Mouse (Mus musculus) MEL (cell line): ENCODE data around the gene Rab11fip3. TPM values are rescaled to one million over a fixed set of nuclear protein-coding genes. Genes with fewer than 3 reads are reported as not detected.

Experiments used
- DNase-seq: peaks from one replicate; pipeline ENCODE4 v3.0.0; 2011; ENCODE audit warnings: low read depth, low spot score
- H3K27ac ChIP-seq: 2 replicates; pipeline ENCODE4 v1.5.1; 2012; ENCODE audit warnings: low read depth, mild to moderate bottlenecking, control low read depth, low read length, moderate library complexity; ENCODE audit not compliant: control insufficient read depth
- H3K27me3 ChIP-seq, 2 experiments: fragments of 150-350 bp in 1 of 2; sonication (generic) in 1 of 2; 2 replicates each; pipeline ENCODE4 v1.6.1; 2012; ENCODE audit warnings: low read length in 2 of 2, mild to moderate bottlenecking in 2 of 2, improper control_type of control experiment in 1 of 2, moderate library complexity in 1 of 2; ENCODE audit not compliant: insufficient read depth in 2 of 2, control insufficient read depth in 1 of 2
- H3K36me3 ChIP-seq, 2 experiments: 2 replicates each; pipeline ENCODE4 v1.6.1; 2012 to 2014; ENCODE audit warnings: low read length in 2 of 2, improper control_type of control experiment in 1 of 2, inconsistent platforms in 1 of 2, mild to moderate bottlenecking in 1 of 2; ENCODE audit not compliant: insufficient read depth in 2 of 2, control insufficient read depth in 1 of 2
- H3K4me1 ChIP-seq, 2 experiments: fragments of 150-350 bp in 1 of 2; sonication (generic) in 1 of 2; 2 replicates each; pipeline ENCODE4 v1.6.1; 2012; ENCODE audit warnings: low read length in 2 of 2, improper control_type of control experiment in 1 of 2, mild to moderate bottlenecking in 1 of 2; ENCODE audit not compliant: insufficient read depth in 2 of 2, control insufficient read depth in 1 of 2
- H3K4me3 ChIP-seq, 2 experiments: fragments of 150-350 bp in 1 of 2; sonication (generic) in 1 of 2; 2 replicates each; pipeline ENCODE4 v1.5.1; 2012; ENCODE audit warnings: low read depth in 2 of 2, low read length in 2 of 2, mild to moderate bottlenecking in 2 of 2, moderate library complexity in 2 of 2, control low read depth in 1 of 2, improper control_type of control experiment in 1 of 2; ENCODE audit not compliant: control insufficient read depth in 1 of 2, insufficient read depth in 1 of 2
- H3K79me2 ChIP-seq: 2 replicates; pipeline ENCODE4 v1.6.1; 2012; ENCODE audit warnings: mild to moderate bottlenecking, low read length, moderate library complexity; ENCODE audit not compliant: control insufficient read depth, poor library complexity, insufficient read depth
- H3K9ac ChIP-seq: 2 replicates; pipeline ENCODE4 v1.6.1; 2012; ENCODE audit warnings: low read depth, mild to moderate bottlenecking, control low read depth, low read length, moderate library complexity; ENCODE audit not compliant: control insufficient read depth, poor library complexity, severe bottlenecking
- H3K9me3 ChIP-seq: fragments of 150-350 bp; sonication (generic); replicated peaks from 2 replicates; pipeline ENCODE4 v1.6.1; 2012; ENCODE audit warnings: mild to moderate bottlenecking, low read length, improper control_type of control experiment, moderate library complexity; ENCODE audit not compliant: insufficient read depth
- BHLHE40 ChIP-seq: IDR thresholded peaks from 2 replicates; pipeline ENCODE4 v1.6.1; 2012; ENCODE audit warnings: low read depth, mild to moderate bottlenecking, inconsistent platforms, low read length, improper control_type of control experiment, borderline replicate concordance
- CHD1 ChIP-seq: IDR thresholded peaks from 2 replicates; pipeline ENCODE4 v1.6.1; 2012; ENCODE audit warnings: low read depth, mild to moderate bottlenecking, inconsistent platforms, low read length, improper control_type of control experiment
- CHD2 ChIP-seq: IDR thresholded peaks from 2 replicates; pipeline ENCODE4 v1.6.1; 2011; ENCODE audit warnings: low read length, improper control_type of control experiment
- CTCF ChIP-seq, 3 experiments: IDR thresholded peaks in 2 of 3; conservative IDR thresholded peaks in 1 of 3; 2 replicates each; pipeline ENCODE4 v1.5.1; 2011 to 2012; ENCODE audit warnings: low read length in 3 of 3, low read depth in 2 of 3, mild to moderate bottlenecking in 2 of 3, improper control_type of control experiment in 1 of 3, inconsistent platforms in 1 of 3, mixed read lengths in 1 of 3, moderate library complexity in 1 of 3; ENCODE audit not compliant: control insufficient read depth in 1 of 3, insufficient read depth in 1 of 3, poor library complexity in 1 of 3, severe bottlenecking in 1 of 3
- ELF1 ChIP-seq: IDR thresholded peaks from 2 replicates; pipeline ENCODE4 v1.6.1; 2014; ENCODE audit warnings: low read depth, mild to moderate bottlenecking, inconsistent platforms, low read length, improper control_type of control experiment, moderate library complexity
- EP300 ChIP-seq, 2 experiments: IDR thresholded peaks; 2 replicates each; pipeline ENCODE4 v1.6.1; 2011; ENCODE audit warnings: improper control_type of control experiment in 2 of 2, low read length in 2 of 2, low read depth in 1 of 2, mild to moderate bottlenecking in 1 of 2
- ETS1 ChIP-seq: IDR thresholded peaks from 2 replicates; pipeline ENCODE4 v1.6.1; 2012; ENCODE audit warnings: low read depth, mild to moderate bottlenecking, inconsistent platforms, low read length, improper control_type of control experiment, moderate library complexity
- GABPA ChIP-seq: IDR thresholded peaks from 2 replicates; pipeline ENCODE4 v1.6.1; 2012; ENCODE audit warnings: low read depth, mild to moderate bottlenecking, inconsistent platforms, low read length, improper control_type of control experiment, moderate library complexity
- HCFC1 ChIP-seq: IDR thresholded peaks from 2 replicates; pipeline ENCODE4 v1.6.1; 2012; ENCODE audit warnings: low read depth, mild to moderate bottlenecking, inconsistent platforms, low read length, improper control_type of control experiment, moderate library complexity
- JUND ChIP-seq: IDR thresholded peaks from 2 replicates; pipeline ENCODE4 v1.6.1; 2011; ENCODE audit warnings: low read depth, mild to moderate bottlenecking, improper control_type of control experiment, low read length
- KAT2A ChIP-seq: conservative IDR thresholded peaks from 2 replicates; pipeline ENCODE4 v1.6.1; 2012; ENCODE audit warnings: low read depth, low read length, improper control_type of control experiment, inconsistent platforms
- MAX ChIP-seq: IDR thresholded peaks from 2 replicates; pipeline ENCODE4 v1.6.1; 2011; ENCODE audit warnings: low read length, improper control_type of control experiment
- MXI1 ChIP-seq: IDR thresholded peaks from 2 replicates; pipeline ENCODE4 v1.6.1; 2011; ENCODE audit warnings: mild to moderate bottlenecking, low read depth, low read length, improper control_type of control experiment
- MYC ChIP-seq: IDR thresholded peaks from 2 replicates; pipeline ENCODE4 v1.6.1; 2011; ENCODE audit warnings: low read depth, mild to moderate bottlenecking, low read length, improper control_type of control experiment, moderate library complexity
- NELFE ChIP-seq: IDR thresholded peaks from 2 replicates; pipeline ENCODE4 v1.6.1; 2011; ENCODE audit warnings: low read depth, low read length, improper control_type of control experiment
- POLR2A ChIP-seq, 2 experiments: IDR thresholded peaks; 2 replicates each; pipeline ENCODE4 v1.6.1; 2011 to 2012; ENCODE audit warnings: low read length in 2 of 2, mild to moderate bottlenecking in 2 of 2, control low read depth in 1 of 2, improper control_type of control experiment in 1 of 2, low read depth in 1 of 2, moderate library complexity in 1 of 2; ENCODE audit not compliant: control insufficient read depth in 1 of 2, insufficient read depth in 1 of 2, poor library complexity in 1 of 2
- POLR2AphosphoS2 ChIP-seq: IDR thresholded peaks from 2 replicates; pipeline ENCODE4 v1.6.1; 2011; ENCODE audit warnings: low read length, improper control_type of control experiment
- SMC3 ChIP-seq: IDR thresholded peaks from 2 replicates; pipeline ENCODE4 v1.6.1; 2011; ENCODE audit warnings: low read depth, low read length, improper control_type of control experiment
- TAL1 ChIP-seq: IDR thresholded peaks from 2 replicates; pipeline ENCODE4 v1.6.1; 2012; ENCODE audit warnings: mild to moderate bottlenecking, inconsistent platforms, low read length, moderate library complexity, mixed read lengths
- TCF12 ChIP-seq: IDR thresholded peaks from 2 replicates; pipeline ENCODE4 v1.6.1; 2014; ENCODE audit warnings: low read depth, mild to moderate bottlenecking, inconsistent platforms, low read length, improper control_type of control experiment, moderate library complexity
- USF1 ChIP-seq: IDR thresholded peaks from 2 replicates; pipeline ENCODE4 v1.6.1; 2014; ENCODE audit warnings: low read depth, mild to moderate bottlenecking, inconsistent platforms, low read length, improper control_type of control experiment, moderate library complexity
- ZC3H11A ChIP-seq: IDR thresholded peaks from 2 replicates; pipeline ENCODE4 v1.6.1; 2012; ENCODE audit warnings: low read depth, mild to moderate bottlenecking, inconsistent platforms, low read length, improper control_type of control experiment
- ZMIZ1 ChIP-seq: IDR thresholded peaks from 2 replicates; pipeline ENCODE4 v1.6.1; 2012; ENCODE audit warnings: low read depth, mild to moderate bottlenecking, inconsistent platforms, low read length, improper control_type of control experiment, moderate library complexity
- ZNF384 ChIP-seq: IDR thresholded peaks from 2 replicates; pipeline ENCODE4 v1.6.1; 2012; ENCODE audit warnings: low read depth, mild to moderate bottlenecking, inconsistent platforms, low read length, improper control_type of control experiment
- polyA plus RNA-seq, 2 experiments: library from polyadenylated mRNA; stranded (reverse) in 1 of 2; unstranded in 1 of 2; fragments of >175 nt in 1 of 2; fragments of >200 nt in 1 of 2; gene quantifications; 2 replicates each; pipeline versions ENCODE4 v1.2.1 to v1.2.4; 2012; ENCODE audit warnings: low replicate concordance in 2 of 2, low read depth in 1 of 2; ENCODE audit not compliant: insufficient read length in 2 of 2, insufficient read depth in 1 of 2, missing spikeins in 1 of 2
- total RNA-seq: library from RNA; depleted of rRNA; stranded (reverse); fragments of 300-350 nt; gene quantifications from 2 replicates; pipeline ENCODE4 v1.2.3, GENCODE M21; 2012

Rab11fip3 gene
- total and polyA plus RNA-seq, 3 experiments: 3.2 to 18.9 TPM; not detected in 1

DNA sequence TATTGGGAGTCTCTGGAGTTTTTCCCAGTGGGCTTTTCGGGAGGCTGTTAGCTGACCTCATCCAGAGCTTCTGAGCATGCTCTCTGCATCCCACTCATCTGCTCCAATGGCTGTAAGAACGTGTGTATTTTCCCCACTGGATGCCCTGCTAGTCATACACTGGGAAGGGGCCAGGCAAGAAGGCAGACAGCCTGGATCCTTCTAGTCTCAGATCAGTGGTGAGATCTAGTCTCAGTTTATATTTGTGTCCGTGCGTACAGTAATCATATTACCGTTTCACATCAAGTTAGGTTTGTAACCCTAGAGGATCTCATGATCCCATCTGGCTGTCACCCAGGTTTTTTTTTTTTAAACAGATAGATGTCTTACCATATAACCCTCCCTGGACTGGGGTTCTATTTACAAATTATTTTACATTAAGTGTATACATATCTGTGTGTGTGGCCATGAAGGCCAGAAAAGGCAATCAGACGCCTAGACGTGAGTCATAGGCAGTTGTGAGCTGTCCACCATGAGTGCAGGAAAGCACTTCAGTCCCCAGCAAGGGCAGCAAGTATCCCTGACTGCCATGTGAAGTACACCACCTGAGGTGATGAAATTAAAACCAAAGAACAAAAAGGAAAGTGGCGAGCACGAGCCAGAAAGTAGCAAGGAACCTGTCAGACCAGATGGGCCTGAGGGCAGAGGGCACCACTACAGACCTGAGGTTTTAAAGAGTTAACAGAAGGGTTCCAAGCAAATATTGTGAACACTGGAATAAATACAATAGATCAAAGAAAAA lies 11.4 kb downstream of the Rab11fip3 start:
- no peaks in the 10 kb centered on the region for H3K9me3 ChIP-seq
- H3K27ac ChIP-seq: no peak overlapping the region
- H3K79me2 ChIP-seq: peaks cover 2% of the 10 kb centered on the region
- H3K4me3 ChIP-seq: no peak overlapping the region
- no peak overlapping the region for H3K9ac ChIP-seq
- peaks cover 0 to 11% of the 10 kb centered on the region in 2 experiments; a peak in 1 of 4 replicates for H3K4me1 ChIP-seq
- no peaks in the 10 kb centered on the region for H3K27me3 ChIP-seq
- no peak for TF ChIP-seq MYC
- no peak for TF ChIP-seq MAX
- no peak for TF ChIP-seq ZMIZ1
- TF ChIP-seq ETS1: no peak
- no peak for TF ChIP-seq ZNF384
- no peak for TF ChIP-seq BHLHE40
- TF ChIP-seq NELFE: no peak
- TF ChIP-seq GABPA: no peak
- no peak for TF ChIP-seq CHD1
- TF ChIP-seq ELF1: no peak
- TF ChIP-seq ZC3H11A: no peak
- no peak for TF ChIP-seq USF1
- no peak for TF ChIP-seq EP300 (IDR thresholded peaks at IDR 0.05; ENCODE audit: low read depth in 1 of 2, low read length in 2 of 2)
- no peak for TF ChIP-seq POLR2AphosphoS2
- H3K36me3 ChIP-seq: peaks cover 0 to 7% of the 10 kb centered on the region in 2 experiments; a peak in 1 of 4 replicates
- no peak for DNase-seq

DNA sequence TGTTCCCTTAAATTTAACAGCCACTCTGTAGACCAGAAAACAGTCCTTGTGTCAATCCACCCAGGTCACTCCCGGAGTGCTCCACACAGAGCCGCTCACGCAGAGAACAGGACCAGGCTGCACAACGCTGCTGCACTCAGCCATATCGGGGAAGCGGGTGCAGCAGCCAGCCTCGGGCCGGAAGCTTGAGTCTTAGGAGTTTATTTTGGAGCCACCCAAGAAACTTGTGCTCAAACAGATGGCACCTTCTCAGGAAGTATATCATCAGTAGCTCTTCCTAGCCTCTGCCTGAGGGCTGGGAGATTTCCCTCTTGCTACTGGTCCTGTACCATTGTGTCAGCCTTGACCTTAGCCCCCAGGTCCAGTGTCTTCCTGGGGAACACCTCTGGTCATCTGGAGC lies 12.1 kb downstream of the Rab11fip3 start:
- DNase-seq: no peak
- no peak overlapping the region for H3K27ac ChIP-seq
- peaks cover 2% of the 10 kb centered on the region for H3K79me2 ChIP-seq
- H3K9me3 ChIP-seq: no peaks in the 10 kb centered on the region
- no peak overlapping the region for H3K4me3 ChIP-seq
- H3K36me3 ChIP-seq: peaks cover 0 to 7% of the 10 kb centered on the region in 2 experiments; a peak in 1 of 4 replicates
- no peak overlapping the region for H3K9ac ChIP-seq
- no peak for TF ChIP-seq ETS1
- TF ChIP-seq JUND: no peak
- TF ChIP-seq HCFC1: no peak
- TF ChIP-seq CHD1: no peak
- no peak for TF ChIP-seq ELF1
- no peak for TF ChIP-seq TAL1
- TF ChIP-seq ZNF384: no peak
- TF ChIP-seq MXI1: no peak
- no peak for TF ChIP-seq SMC3
- TF ChIP-seq POLR2AphosphoS2: no peak
- TF ChIP-seq CTCF (IDR thresholded peaks at IDR 0.05 in 2 of 3, conservative IDR thresholded peaks at IDR 0.05 in 1 of 3; ENCODE audit: control insufficient read depth in 1 of 3, insufficient read depth in 1 of 3, low read depth in 2 of 3, low read length in 3 of 3, poor library complexity in 1 of 3, severe bottlenecking in 1 of 3): no peak
- TF ChIP-seq KAT2A: no peak
- no peak for TF ChIP-seq POLR2A (IDR thresholded peaks at IDR 0.05; ENCODE audit: control insufficient read depth in 1 of 2, insufficient read depth in 1 of 2, low read depth in 1 of 2, low read length in 2 of 2, poor library complexity in 1 of 2)
- no peak for TF ChIP-seq TCF12
- no peak for TF ChIP-seq ZMIZ1
- no peak for TF ChIP-seq MYC
- TF ChIP-seq CHD2: no peak
- no peaks in the 10 kb centered on the region for H3K27me3 ChIP-seq
- peaks cover 0 to 11% of the 10 kb centered on the region in 2 experiments; a peak in 1 of 4 replicates for H3K4me1 ChIP-seq
